Mouse (Mus musculus) brain, adult 2 months (tissue): Measurements from ENCODE around the gene Smc1a.

Source experiments
- DNase-seq: peaks from one replicate; pipeline ENCODE4 v3.0.0; 2011; ENCODE audit warnings: low read depth, low spot score

Smc1a gene

GRCm38 (mm10) chrX:152016151-152017145 is at the start of gene Smc1a, which contains the start of gene Ribc1:
Smc1a (plus strand) TSS chrX:152016428.
Ribc1 (minus strand) TSS chrX:152016295.
- DNase-seq: peak; percentile 97

DNA sequence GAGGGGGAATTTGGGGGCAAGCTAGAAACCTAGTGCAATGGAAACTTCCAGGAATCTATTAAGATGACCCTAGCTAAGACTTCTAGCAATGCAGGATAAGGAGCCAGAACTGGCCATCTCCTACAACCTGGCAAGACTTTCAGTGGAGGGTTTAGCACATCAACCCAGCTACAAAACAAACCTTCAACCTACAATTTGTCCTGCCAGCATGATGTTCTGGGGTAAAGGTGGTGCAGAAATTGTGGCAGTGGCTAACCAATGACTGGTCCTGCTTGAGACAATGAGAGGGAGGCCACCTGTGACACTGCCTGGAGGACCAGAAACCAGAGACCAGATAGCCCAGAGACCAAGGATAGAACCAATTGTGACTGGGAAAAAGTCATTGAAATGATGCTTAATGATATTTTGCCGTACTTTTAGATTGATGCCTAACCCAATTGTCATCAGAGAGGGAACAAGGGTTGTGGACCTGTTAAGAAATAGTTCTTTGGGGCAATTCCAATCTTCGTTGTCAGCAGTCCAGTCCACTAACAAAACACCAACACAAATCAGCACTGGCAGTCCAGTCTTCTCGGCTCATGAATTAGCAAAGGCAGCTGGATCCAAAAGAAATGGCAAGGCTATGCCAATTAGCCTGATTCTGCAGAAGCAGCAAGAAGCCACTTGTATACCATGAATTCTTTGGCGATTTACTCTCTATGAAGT is 17.1 kb upstream of the Smc1a start:
- DNase-seq: no peak

GRCm38 (mm10) chrX:152001182-152001684 is 15.0 kb upstream of the Smc1a start:
- DNase-seq: no peak

DNA sequence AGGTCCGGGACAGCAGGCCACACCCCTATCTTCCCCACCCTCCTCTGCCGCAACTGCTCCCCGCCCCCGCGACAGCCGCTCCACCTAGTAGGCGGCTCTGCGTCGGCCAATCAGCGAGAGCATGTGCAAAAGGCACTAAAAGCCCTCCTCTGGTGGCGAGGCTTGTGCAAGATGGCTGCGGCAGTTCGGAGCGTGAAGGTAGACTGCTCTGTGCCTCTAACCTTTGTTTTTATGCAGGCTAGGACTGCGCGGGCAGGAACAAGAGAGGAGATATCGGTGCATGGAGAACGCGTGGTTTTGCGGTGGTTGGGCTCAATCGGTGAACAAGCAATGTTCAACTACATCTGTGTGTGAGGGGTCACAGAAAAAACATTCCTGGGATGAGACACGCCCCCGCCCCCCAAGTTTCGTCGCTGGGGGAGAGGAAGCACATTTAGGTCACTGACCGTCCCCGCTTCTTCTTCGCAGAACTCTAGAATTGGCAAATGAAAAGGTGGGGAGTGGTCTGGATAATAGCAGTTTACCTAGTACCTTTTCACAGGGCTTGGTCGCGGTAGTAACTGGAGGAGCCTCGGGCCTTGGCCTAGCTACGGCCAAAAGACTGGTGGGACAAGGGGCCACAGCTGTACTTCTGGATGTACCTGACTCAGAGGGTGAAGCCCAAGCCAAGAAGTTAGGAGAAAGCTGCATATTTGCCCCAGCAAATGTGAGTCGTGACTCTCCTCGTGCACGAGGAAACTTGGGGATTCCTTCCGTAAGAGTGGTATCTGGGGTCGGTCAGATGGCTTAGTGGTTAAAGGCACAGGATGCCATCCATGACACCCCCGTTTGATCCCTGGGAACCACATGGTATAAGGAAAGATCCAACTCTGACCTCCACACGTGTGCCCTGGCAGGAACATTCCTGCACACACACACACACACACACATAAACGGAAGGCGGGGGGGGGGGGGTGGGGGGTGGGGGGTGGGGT is 14.2 kb upstream of the Smc1a start, which contains the start of gene Hsd17b10:
TSS of gene Hsd17b10 (plus strand) at position 109 of the 974 bp plus-strand sequence.
- peak; percentile 93 for DNase-seq

DNA sequence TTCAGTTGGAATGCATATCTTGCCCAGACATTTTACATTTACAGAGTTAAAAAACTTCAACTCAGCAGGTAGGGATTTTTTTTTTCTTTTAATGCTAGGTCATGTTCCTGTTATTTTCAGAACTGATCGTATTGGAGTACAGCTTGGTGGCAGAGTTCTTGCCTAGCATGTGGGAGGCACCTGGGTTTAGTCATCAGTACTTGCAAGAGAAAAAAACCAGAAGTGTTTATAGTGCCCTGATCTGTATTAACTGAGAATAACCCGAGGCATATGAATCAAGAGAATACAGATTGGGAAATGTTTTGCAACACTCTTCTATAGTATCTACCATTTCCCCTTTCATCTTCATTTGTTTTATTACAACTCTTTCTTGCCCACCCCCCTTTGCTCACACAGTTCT is 13.4 kb upstream of the Smc1a start:
- DNase-seq: peak; percentile 42

DNA sequence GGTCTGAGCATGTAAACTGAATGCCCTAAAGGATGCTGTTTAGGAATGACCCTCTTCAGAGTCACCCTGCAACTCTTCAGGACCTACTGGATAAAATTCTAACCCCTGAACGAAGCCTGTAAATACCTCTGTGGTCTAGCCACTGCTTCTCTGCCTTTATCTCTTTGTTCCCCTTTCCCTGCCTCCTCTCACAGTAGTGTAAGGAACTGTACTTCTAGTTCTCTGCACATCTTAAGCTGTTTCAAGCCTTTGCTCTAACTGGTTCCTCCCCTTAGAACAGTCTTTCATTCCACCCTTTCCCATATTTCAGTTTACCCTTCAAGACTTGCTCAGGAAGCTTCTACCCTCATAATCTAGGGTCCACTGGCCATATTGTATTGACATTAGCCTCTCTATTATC is 8.4 kb upstream of the Smc1a start:
- no peak for DNase-seq

DNA sequence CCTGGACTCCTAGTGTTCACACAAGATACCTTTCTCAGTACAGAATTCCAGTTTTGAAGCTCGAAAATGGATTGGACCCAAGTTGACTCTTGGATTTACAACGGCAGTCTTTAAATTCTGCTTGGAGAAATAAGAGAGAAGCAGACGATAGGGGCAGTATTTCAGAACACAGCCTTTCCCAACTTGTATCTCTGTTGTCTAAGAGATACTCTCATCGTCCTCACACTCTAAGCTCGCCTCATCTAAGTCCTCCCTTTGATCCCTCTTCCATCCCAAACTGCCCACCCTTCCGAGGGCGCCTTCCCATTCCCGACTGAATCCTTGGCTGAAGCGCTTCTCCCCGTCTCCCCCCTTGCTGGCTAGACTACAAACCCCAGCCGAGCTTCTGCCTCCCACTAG is 477 bp upstream of the Smc1a start:
- no peak for DNase-seq

GRCm38 (mm10) chrX:152017186-152017585 is 958 bp downstream of the Smc1a start:
- no peak for DNase-seq

- peak; percentile 1 for DNase-seq
These were observed 3.1 kb downstream of the Smc1a start for GRCm38 (mm10) chrX:152019294-152019693.

DNA sequence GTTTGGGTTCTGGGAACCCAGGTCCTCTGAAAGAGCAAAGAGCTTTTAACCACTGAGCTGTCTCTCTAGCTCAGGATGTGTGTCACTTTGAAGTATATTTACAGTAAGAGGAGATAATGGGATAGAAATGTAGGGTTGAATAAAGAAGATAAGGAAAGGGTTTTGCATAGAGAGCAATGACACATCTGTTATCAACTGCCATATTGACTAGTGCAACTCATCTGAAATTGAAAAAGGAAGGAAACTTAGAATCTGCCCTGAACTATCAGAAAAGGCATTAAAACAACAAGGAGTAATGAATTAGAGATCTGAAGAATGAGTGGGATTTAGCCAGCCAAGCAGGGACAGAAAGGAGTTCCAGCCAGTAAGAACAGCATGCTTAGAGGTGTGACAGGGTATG is 23.6 kb downstream of the Smc1a start:
- no peak for DNase-seq

DNA sequence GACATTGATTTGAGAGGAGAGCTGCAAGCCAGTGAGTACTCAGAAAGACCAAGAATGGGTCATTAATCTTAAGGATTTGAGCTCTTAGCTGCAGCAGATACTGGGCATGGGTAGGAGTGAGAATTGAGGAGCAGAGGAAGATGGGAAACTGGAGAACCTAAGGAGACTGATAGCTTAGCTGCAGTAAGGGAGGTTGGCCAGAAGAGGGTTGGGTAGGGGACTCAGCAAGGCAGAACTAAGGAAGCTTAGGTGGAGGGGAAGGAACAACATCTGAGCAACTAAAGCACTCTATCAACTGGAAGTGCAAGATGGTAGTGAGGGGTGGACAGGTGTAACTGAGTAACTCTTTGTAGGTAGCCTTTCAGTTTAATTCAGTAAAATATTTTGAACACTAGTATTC is 31.0 kb downstream of the Smc1a start:
- peak; percentile 27 for DNase-seq

GRCm38 (mm10) chrX:152052546-152052945 is 36.3 kb downstream of the Smc1a start:
- DNase-seq: no peak

DNA sequence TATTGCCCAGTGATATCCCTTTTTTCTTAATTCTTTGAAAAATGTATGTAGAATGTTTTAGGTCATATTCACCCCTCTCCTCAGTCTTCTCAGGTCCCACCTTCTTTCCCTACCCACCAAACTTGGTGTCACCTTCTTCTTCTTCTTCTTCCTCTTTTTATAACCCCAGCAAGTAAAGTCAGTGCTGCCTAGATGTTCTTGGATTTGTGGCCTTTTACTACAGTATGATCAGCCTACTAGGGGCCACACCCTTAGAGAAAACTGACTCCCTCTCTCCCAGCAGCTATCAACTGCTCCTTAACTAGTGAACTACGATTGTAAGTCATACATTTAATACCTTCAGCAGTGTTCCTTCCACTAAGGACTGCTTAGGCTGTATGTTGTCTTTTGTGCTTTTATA is 37.9 kb downstream of the Smc1a start:
- DNase-seq: no peak

- no peak for DNase-seq
These were observed 49.4 kb downstream of the Smc1a start for GRCm38 (mm10) chrX:152065674-152066073.

DNA sequence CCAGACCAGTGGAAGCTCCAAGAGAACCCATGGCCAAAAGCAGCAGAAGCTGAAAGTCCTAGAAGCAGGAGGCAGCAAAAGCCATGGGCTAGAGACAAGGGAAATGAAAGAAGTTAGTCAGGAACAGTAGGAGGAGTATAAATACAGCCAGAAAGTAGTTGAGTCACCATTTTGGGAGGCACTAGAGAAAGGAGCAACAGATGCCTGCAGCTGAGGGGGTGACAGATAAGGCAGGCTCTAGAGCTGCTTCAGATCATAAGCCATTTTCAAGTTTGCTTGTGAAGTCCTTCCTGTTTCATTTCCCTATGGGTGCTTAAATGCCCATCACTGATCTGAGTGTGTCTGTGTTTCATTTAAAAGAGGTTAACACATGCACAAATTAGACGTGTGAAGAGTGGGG is 51.6 kb downstream of the Smc1a start:
- DNase-seq: peak; percentile 70

DNA sequence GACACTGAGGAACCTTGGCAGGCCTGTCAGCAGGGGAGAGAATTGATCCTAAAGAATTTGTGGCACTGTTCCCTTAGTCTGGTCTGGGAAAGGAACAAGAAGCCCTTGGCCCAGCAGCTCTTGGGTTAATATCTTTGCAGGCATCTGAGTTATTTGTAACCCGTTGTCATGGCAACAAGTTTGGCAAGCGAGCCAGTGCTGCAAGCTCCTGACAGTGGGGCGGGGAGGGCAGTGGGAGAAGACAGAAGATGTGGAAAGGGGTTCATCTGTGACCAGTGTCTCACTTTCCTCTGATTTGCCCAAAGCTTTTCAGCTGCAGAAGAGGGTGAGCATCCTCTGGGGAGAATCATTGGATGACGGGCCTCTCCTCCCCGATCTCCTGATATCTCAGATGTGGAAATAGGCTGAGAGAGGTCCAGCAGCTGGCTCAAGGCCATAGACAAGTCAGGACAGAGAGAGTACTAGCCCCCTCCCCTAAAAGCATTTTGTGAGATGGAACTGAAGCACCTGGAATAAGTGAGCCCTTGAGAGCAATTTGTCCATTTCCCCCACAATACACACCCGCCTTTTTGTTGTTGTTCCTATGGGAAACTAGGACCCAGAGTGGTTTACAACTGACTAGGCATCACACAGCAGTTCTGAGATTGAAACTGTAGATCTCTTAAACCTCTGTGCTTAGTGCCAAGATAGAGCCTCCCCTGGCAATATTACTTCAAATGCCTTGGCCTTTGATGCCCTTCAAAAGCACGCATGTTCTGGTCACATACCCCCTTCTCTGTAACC is 73.8 kb downstream of the Smc1a start:
- peak; percentile 90 for DNase-seq

DNA sequence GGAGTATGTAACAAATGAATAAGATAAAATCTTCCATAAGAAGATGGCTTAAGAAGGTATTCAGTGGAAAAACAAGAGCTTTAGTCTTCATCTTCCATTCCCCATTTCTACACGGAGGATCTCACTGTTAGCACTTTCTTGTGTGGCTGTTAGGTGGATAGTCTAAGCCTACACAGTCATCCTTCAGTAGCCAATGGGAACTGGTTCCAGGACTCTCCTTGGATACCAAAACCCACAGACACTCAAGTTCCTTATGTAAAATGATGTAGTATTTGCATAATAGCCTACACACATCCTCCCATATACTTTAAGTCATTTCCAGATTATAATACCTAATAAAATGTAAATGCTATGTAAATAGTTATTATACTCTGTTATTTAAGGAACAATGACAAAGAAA is 81.3 kb downstream of the Smc1a start:
- peak; percentile 36 for DNase-seq
